Mouse (Mus musculus) olfactory bulb, adult 2 months (tissue): ENCODE measurements around the gene Dand5. TPM values are rescaled to one million over a fixed set of nuclear protein-coding genes. Genes with fewer than 3 reads are reported as not detected.

ENCODE experiments used
- H3K27ac ChIP-seq: fragments of 200-500 bp; 2 replicates; pipeline ENCODE4 v1.5.1; 2012; ENCODE audit warnings: low read depth, low read length; ENCODE audit not compliant: insufficient read depth
- H3K4me1 ChIP-seq: fragments of 200-500 bp; 2 replicates; pipeline ENCODE4 v1.6.1; 2012; ENCODE audit warnings: low read length; ENCODE audit not compliant: control insufficient read depth, insufficient read depth
- H3K4me3 ChIP-seq: fragments of 200-500 bp; 2 replicates; pipeline ENCODE4 v1.5.1; 2012; ENCODE audit warnings: mild to moderate bottlenecking, low read depth, low read length, moderate library complexity; ENCODE audit not compliant: insufficient read depth
- CTCF ChIP-seq: fragments of 200-500 bp; IDR thresholded peaks from 2 replicates; pipeline ENCODE4 v1.5.1; 2012; ENCODE audit warnings: low read depth, mild to moderate bottlenecking, low read length, moderate library complexity; ENCODE audit not compliant: insufficient read depth
- POLR2A ChIP-seq: fragments of 200-500 bp; IDR thresholded peaks from 2 replicates; pipeline ENCODE4 v1.6.1; 2012; ENCODE audit warnings: mild to moderate bottlenecking, low read depth, low read length, moderate library complexity; ENCODE audit not compliant: insufficient read depth
- WGBS: fragments of 180-500 bp; shearing (Covaris S2); methylation state at CpG from one replicate; pipeline ENCODE4 v1.1.7; 2018; 5-methylcytosine and 5-hydroxymethylcytosine counted together
- polyA plus RNA-seq: library from polyadenylated mRNA; stranded (reverse); fragments of >200 nt; gene quantifications from 2 replicates; pipeline ENCODE4 v1.2.4, GENCODE M21; 2012; ENCODE audit warnings: low replicate concordance; ENCODE audit not compliant: missing spikeins, insufficient read depth, insufficient read length

Dand5 gene
- polyA plus RNA-seq, 1 experiment: not detected

DNA sequence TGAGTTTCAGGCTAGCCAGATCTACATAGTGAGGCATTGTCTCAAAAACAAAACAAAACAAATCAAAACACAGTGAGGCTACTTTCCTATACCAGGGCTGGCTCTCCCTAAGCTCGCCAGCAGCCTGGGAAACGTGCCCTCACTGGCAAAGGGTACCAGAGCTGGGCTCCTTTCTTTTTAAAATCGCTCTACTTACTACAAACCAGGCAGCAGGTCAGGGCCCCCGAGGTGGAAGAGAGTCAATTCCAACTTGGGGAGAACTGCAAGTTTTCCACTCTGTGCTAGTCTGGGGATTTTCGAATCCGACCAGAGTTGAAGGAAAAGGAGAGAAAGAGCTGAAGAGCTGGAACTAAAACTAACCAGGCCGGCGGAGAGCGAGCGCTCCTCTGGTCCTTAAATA, 39.9 kb downstream of the Dand5 start:
- H3K4me1 ChIP-seq: peaks cover 62% of the 10 kb centered on the region
- no peak overlapping the region for H3K4me3 ChIP-seq
- WGBS: 72% methylated on average over 10 of the region's 10 CpGs
- TF ChIP-seq CTCF: no peak
- no peak for TF ChIP-seq POLR2A
- H3K27ac ChIP-seq: no peak overlapping the region

DNA sequence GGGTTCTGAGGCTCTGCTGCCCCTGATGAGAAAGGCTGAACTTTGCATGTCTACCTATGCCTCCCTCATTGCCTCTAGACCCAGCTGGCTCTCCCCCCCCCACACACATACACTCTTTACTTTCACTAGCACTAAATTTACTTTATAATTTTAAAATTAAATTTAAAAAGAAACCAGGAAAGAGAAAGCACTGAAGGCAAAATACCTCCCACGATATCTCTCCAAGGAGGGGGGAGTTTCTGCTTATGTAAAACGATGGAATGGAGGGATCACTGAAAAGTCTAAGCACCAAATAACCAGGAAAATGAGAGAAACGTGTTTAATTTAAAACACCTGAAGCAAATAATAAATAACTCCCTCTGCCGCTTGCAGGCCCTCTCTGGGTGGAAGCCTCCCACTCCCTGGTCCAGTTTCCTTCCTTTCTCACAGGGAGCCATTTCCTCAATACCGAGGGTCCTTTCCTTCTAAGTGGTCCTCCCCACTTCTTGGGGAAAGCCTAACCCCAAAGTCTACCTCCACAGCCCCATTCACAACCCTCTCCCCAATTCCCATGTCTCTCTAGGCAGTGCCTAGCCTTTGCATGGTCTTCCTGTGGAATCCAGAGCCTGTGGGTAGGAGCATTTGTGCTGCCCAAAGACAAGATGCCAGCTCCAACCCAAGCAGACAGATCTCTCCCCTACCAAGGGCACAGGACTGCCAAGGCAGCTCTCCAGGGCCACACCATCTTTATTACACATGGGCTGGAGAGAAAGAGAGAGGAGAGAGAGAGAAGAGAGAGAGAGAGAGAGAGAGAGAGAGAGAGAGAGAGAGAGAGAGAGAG, 40.7 kb downstream of the Dand5 start:
- peak overlapping the region; percentile 61 for H3K27ac ChIP-seq
- TF ChIP-seq POLR2A (no peak), CTCF (no peak)
- no peak overlapping the region for H3K4me3 ChIP-seq
- WGBS: 67% methylated on average over 5 of the region's 5 CpGs
- H3K4me1 ChIP-seq: peaks cover 60% of the 10 kb centered on the region

DNA sequence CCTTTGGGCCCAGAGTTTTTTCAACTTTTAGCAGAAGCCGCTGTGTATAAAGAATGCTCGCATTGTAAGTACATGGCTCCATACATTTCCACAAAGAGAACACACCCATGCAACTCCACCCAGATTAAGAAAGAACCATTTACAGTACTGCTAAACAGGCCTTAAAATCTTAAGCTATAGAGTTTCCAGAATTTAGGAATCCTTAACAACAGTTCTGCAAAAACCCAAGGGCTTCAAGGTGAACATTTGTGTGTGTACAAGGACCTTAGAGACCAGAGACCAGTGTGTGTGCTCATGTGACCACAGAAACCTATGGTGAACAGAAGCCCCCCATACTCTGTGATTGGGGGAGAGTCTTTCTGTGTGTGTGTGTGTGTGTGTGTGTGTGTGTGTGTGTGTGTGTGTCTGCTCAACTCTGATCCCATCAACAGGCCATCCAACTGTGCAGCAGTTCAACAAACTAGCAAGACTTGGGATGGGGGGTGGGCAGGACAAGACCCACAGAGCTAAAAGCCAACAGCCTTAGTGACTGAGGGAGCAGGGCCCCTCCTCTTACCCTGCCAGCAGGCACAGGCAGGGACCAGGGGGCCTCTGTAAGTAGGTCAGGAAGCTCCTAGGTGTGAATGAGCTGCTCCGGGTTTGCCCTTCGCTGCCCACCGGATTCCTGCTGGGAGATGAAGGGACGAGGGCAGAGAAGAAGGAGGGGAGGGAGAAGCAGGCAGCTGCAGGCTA, 41.5 kb downstream of the Dand5 start:
- H3K4me1 ChIP-seq: peaks cover 55% of the 10 kb centered on the region
- 68% methylated on average over 6 of the region's 6 CpGs for WGBS
- TF ChIP-seq POLR2A (no peak), CTCF (no peak)
- no peak overlapping the region for H3K4me3 ChIP-seq
- no peak overlapping the region for H3K27ac ChIP-seq

DNA sequence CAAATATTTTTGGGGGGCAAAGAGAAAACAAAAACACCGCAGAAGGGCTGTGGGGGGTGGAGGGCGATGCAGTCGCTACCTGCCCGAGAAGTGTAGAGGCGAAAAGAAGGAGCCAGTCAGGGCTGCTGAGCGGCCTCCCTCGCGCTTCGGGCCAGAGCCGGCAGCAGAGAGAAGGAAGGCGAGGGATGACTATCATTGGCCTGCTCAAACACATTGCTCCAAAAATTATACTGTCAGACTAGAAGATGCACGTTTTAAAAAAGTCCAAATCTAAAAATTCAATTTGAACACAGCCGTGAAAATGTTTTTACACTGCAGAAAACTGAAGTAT, 42.4 kb downstream of the Dand5 start:
- WGBS: 43% methylated on average over 13 of the region's 13 CpGs
- Histone ChIP-seq H3K4me3 (no peak overlapping the region), H3K4me1 (peaks cover 54% of the 10 kb centered on the region), H3K27ac (0 out of 2 replicates have a peak overlapping the region, but pooled peaks have one; percentile 30)
- no peak for TF ChIP-seq POLR2A
- no peak for TF ChIP-seq CTCF

DNA sequence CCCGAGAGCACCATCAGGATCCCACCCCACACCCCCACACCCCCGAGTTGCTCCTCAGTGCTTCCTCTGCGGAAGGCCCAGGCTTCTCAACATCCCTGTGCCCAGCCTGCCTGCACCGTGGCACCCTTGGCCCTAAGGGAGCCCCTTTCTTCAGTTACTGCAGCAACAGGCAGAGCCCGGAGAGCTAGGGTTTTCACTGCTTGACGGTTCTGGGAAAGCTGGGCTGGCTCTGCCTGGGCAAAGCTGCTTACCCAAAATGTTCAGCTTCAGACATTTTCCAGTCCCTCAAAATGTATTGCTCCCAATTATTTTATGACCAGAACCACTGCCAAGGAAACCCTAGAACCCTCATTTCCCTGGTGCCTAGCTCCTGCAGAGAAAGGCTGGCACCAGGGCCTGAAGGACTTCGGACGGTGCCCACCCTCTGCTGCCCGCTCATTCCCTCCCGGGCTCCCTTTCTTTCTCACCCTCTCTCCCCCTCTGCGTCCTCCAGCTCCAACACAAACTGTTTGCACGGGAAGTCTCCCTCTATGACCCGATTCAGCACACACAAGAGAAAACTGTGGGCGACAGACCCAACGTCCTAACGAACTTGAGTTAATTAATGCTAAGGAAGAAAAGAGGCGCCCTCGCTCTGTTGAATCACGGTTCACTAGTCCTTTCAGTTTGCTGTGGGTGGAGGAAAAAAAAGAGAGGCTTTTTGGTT, 43.0 kb downstream of the Dand5 start:
- 29% methylated on average over 19 of the region's 19 CpGs for WGBS
- Histone ChIP-seq H3K4me1 (peaks cover 52% of the 10 kb centered on the region), H3K27ac (peak overlapping the region; percentile 52; the same call in 1 of the 2 replicates), H3K4me3 (0 out of 2 replicates have a peak overlapping the region, but pooled peaks have one; percentile 3)
- TF ChIP-seq POLR2A (no peak), CTCF (no peak)

DNA sequence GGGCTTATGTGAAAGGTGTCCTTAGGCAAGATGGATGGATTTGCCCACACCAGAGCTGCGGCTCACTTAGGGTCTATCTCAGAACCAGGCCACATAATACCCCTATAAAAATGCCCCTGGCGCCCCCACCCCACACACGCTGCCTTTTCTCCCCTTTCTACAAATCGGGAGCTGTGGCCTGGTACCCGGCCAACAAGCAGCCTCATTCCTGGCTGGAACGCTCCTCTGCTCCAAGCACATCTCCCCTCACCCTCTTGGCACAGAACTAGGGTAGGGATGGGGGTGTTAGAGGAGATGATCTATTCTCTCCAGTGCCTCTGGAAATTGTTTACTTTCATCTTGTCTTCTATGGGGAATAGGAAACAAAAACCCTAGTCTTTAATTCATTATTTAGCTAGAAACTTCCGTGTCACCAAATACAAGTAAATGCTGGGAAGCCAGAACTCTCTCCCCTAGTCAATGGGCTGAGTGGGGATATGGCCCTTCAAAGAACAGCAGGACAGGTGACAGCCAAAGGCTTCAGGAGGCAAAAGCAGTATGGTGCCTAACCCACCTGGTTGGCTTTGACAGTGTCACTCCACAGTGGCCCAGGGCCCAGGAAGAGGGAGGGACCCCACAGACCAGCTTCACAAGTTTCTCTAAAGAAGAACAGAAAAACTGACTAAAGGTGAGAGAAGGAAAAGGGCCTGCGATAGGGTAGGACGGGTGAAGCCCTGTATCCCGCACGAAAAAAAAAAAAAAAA, 43.8 kb downstream of the Dand5 start:
- Histone ChIP-seq H3K27ac (peak overlapping the region; percentile 45; the same call in 1 of the 2 replicates), H3K4me1 (peaks cover 50% of the 10 kb centered on the region), H3K4me3 (no peak overlapping the region)
- TF ChIP-seq CTCF: no peak
- no peak for TF ChIP-seq POLR2A
- WGBS: 35% methylated on average over 11 of the region's 11 CpGs

DNA sequence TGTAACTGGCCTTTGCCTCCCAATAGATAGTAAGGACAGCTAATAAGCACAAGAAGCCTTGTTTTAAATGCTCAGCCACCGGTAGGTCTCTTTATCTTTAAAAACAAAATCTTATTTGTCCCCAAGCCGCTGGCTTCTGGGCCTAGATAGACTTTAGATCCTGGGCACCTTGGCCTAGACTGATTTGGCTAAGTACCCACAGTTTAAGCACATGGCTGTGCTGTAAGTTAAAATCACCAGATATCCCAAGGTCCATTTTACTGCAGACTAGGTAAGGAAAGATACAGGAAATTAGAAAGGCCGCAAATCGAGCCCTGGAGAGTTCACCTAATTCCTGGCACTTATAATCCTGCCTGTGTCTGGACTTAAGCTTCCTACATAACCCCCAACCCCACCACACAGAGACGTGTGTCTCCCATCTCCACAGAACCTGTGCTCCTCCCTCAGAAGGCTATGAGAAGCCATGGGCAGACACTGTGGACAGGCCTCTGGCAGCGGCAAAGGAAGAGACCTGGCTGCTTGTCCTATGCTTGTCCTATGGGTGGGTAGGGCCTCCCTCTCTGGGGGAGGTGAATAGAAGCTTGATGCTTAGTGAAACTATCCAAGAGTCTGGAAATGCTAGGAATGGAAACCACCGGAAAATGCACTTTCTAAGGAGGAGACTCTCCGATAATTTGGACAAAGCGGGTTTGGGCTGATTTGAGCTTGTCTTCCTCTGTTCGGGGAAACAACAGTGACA, 44.6 kb downstream of the Dand5 start:
- Histone ChIP-seq H3K27ac (peak overlapping the region; percentile 45), H3K4me3 (no peak overlapping the region), H3K4me1 (peaks cover 50% of the 10 kb centered on the region)
- TF ChIP-seq POLR2A (no peak), CTCF (no peak)
- 76% methylated on average over 10 of the region's 10 CpGs for WGBS

DNA sequence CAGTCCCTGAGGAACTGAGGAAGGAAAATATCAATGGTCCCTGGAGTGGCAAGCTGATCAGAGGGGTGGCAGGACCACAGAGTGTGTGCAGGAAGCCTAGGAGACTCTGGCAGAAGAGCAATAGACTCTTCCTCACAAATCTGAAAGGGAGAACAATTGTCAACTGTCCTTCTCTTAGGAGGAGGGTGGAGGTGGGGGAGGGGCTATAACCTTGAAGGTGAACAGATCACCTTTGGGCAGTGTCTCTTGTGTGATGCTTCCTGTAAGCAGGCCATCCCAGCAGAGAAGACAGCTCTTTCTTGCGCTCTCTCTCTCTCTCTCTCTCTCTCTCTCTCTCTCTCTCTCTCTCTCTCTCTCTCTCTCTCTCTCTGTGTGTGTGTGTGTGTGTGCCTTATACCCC, 46.1 kb downstream of the Dand5 start:
- peaks cover 55% of the 10 kb centered on the region for H3K4me1 ChIP-seq
- TF ChIP-seq CTCF (no peak), POLR2A (no peak)
- H3K4me3 ChIP-seq: no peak overlapping the region
- no peak overlapping the region for H3K27ac ChIP-seq
- WGBS: 100% methylated on average over 1 of the region's 1 CpGs
